Mouse (Mus musculus) liver, embryonic 14.5 days (tissue): Measurements from ENCODE around the gene B230104I21Rik.
A peak's percentile ranks its signal among the peaks of the same experiment; 100 is the strongest.

ENCODE experiments used
- CTCF ChIP-seq: IDR thresholded peaks from 2 replicates; pipeline ENCODE4 v1.5.1; 2016; ENCODE audit warnings: antibody characterized with exemption, low read depth, control low read depth
- EP300 ChIP-seq: IDR thresholded peaks from 2 replicates; pipeline ENCODE4 v1.6.1; 2016; ENCODE audit warnings: antibody characterized with exemption, low read depth

- TF ChIP-seq CTCF (peak; percentile 75), EP300 (no peak)
Measured at GRCm38 (mm10) chr4:154393196-154394122, 57.5 kb downstream of the B230104I21Rik start.
